Mouse (Mus musculus) forebrain, postnatal 0 days (tissue): Measurements from ENCODE around the gene Sec14l3. TPM values are rescaled to one million over a fixed set of nuclear protein-coding genes. Genes with fewer than 3 reads are reported as not detected.
A peak's percentile ranks its signal among the peaks of the same experiment; 100 is the strongest.

ENCODE experiments used
- ATAC-seq: fragments of 200-750 bp; cut with Nextera tagmentation; 2 replicates; pipeline ENCODE4 v1.8.0; 2017; ENCODE audit warnings: mild to moderate bottlenecking, moderate library complexity
- DNase-seq: peaks from one replicate; pipeline ENCODE4 v3.0.0-alpha.2; 2015
- H3K27ac ChIP-seq: fragments of 300-500 bp; sonication (generic); 2 replicates; pipeline ENCODE4 v1.5.1; 2014; ENCODE audit warnings: low read depth, mild to moderate bottlenecking, antibody characterized with exemption, low read length, moderate library complexity, mixed read lengths
- H3K27me3 ChIP-seq: fragments of 300-500 bp; sonication (generic); 2 replicates; pipeline ENCODE4 v1.6.1; 2014; ENCODE audit warnings: mild to moderate bottlenecking, low read length, mixed read lengths; ENCODE audit not compliant: insufficient read depth
- H3K36me3 ChIP-seq: fragments of 300-500 bp; sonication (generic); 2 replicates; pipeline ENCODE4 v1.6.1; 2014; ENCODE audit warnings: mild to moderate bottlenecking, moderate library complexity; ENCODE audit not compliant: insufficient read depth
- H3K4me1 ChIP-seq: fragments of 300-500 bp; sonication (generic); 2 replicates; pipeline ENCODE4 v1.6.1; 2014; ENCODE audit warnings: antibody characterized with exemption; ENCODE audit not compliant: insufficient read depth
- H3K4me2 ChIP-seq: fragments of 300-500 bp; sonication (generic); 2 replicates; pipeline ENCODE4 v1.6.1; 2014; ENCODE audit warnings: low read depth, mild to moderate bottlenecking, moderate library complexity
- H3K4me3 ChIP-seq: fragments of 300-500 bp; sonication (generic); 2 replicates; pipeline ENCODE4 v1.5.1; 2014; ENCODE audit warnings: low read depth, low read length, mixed read lengths
- H3K9ac ChIP-seq: fragments of 300-500 bp; sonication (generic); 2 replicates; pipeline ENCODE4 v1.6.1; 2014; ENCODE audit warnings: mild to moderate bottlenecking
- H3K9me3 ChIP-seq: fragments of 300-500 bp; sonication (generic); 2 replicates; pipeline ENCODE4 v1.6.1; 2016; ENCODE audit warnings: low read length
- CTCF ChIP-seq: sonication (generic); IDR thresholded peaks from 2 replicates; pipeline ENCODE4 v1.5.1; 2016; ENCODE audit warnings: antibody characterized with exemption, control low read depth, low read depth
- WGBS: fragments of 180-500 bp; shearing (Covaris S2); extraction: QIAGEN DNeasy Blood & Tissue Kit; methylation state at CpG from one replicate; pipeline ENCODE4 v1.1.7; 2014; 5-methylcytosine and 5-hydroxymethylcytosine counted together
- polyA plus RNA-seq: library from polyadenylated mRNA; unstranded; fragments of >200 nt; fragmentation: Nextera tagmentation; extraction: Ambion mirVana; gene quantifications from 2 replicates; pipeline ENCODE4 v1.2.1, GENCODE M21; 2015
- total RNA-seq: library from RNA; depleted of rRNA; stranded (reverse); fragments of >200 nt; gene quantifications from 2 replicates; pipeline ENCODE4 v1.2.3, GENCODE M21; 2014

Gene Sec14l3
- total and polyA plus RNA-seq, 2 experiments from 2014 or later, result 3.8 to 4.7 TPM

GRCm38 (mm10) chr11:4095171-4096053, 30.8 kb downstream of the Sec14l3 start, which contains the start of gene Mtfp1:
Mtfp1 (minus strand) TSS chr11:4095445.
- H3K27ac ChIP-seq, result peak within 1 kb of the TSS; percentile 57
- no peak for TF ChIP-seq CTCF
- no peaks in the 10 kb centered on the region for H3K27me3 ChIP-seq
- peaks cover 14% of the 10 kb centered on the region for H3K4me1 ChIP-seq
- H3K36me3 ChIP-seq, result peaks cover 4% of the 10 kb centered on the region; the same call in 1 of the 2 replicates
- ATAC-seq, result no peak
- WGBS, result 6% methylated on average over 34 of the region's 34 CpGs
- H3K4me3 ChIP-seq, result peak within 1 kb of the TSS; percentile 50
- H3K4me2 ChIP-seq, result peak within 1 kb of the TSS; percentile 66
- DNase-seq, result peak; percentile 62
- peak within 1 kb of the TSS; percentile 51 for H3K9ac ChIP-seq
- no peaks in the 10 kb centered on the region for H3K9me3 ChIP-seq

- H3K9ac ChIP-seq, result peak overlapping the region; percentile 63
- peak; percentile 98 for ATAC-seq
- no peaks in the 10 kb centered on the region for H3K9me3 ChIP-seq
- H3K27ac ChIP-seq, result peak overlapping the region; percentile 85
- H3K4me3 ChIP-seq, result peak overlapping the region; percentile 48
- WGBS, result 3% methylated on average over 45 of the region's 45 CpGs
- peaks cover 14% of the 10 kb centered on the region for H3K4me1 ChIP-seq
- DNase-seq, result peak; percentile 99
- peaks cover 2% of the 10 kb centered on the region; the same call in 1 of the 2 replicates for H3K36me3 ChIP-seq
- no peak for TF ChIP-seq CTCF
- H3K27me3 ChIP-seq, result no peaks in the 10 kb centered on the region
- peak overlapping the region; percentile 66 for H3K4me2 ChIP-seq
These were observed 31.7 kb downstream of the Sec14l3 start for GRCm38 (mm10) chr11:4096054-4096984.

GRCm38 (mm10) chr11:4097091-4097621, 32.5 kb downstream of the Sec14l3 start:
- Histone ChIP-seq H3K9ac (peak overlapping the region; percentile 63), H3K27ac (peak overlapping the region; percentile 85), H3K27me3 (no peaks in the 10 kb centered on the region), H3K4me3 (peak overlapping the region; percentile 48), H3K4me2 (peak overlapping the region; percentile 66), H3K4me1 (peaks cover 14% of the 10 kb centered on the region), H3K36me3 (no peaks in the 10 kb centered on the region), H3K9me3 (no peaks in the 10 kb centered on the region)
- DNase-seq, result no peak
- no peak for TF ChIP-seq CTCF
- 20% methylated on average over 10 of the region's 10 CpGs for WGBS
- ATAC-seq, result peak; percentile 27

- no peaks in the 10 kb centered on the region for H3K27me3 ChIP-seq
- H3K9ac ChIP-seq, result no peak overlapping the region
- ATAC-seq (no peak), DNase-seq (no peak)
- no peaks in the 10 kb centered on the region for H3K9me3 ChIP-seq
- no peak overlapping the region for H3K27ac ChIP-seq
- no peaks in the 10 kb centered on the region for H3K36me3 ChIP-seq
- H3K4me1 ChIP-seq, result peaks cover 14% of the 10 kb centered on the region
- peak; percentile 42 for TF ChIP-seq CTCF
- H3K4me2 ChIP-seq, result no peak overlapping the region
- 64% methylated on average over 8 of the region's 8 CpGs for whole genome bisulfite sequencing
- no peak overlapping the region for H3K4me3 ChIP-seq
These were observed 33.5 kb downstream of the Sec14l3 start for GRCm38 (mm10) chr11:4098120-4098519.

- TF ChIP-seq CTCF, result no peak
- H3K9me3 ChIP-seq, result no peaks in the 10 kb centered on the region
- peaks cover 14% of the 10 kb centered on the region for H3K4me1 ChIP-seq
- WGBS, result 68% methylated on average over 7 of the region's 7 CpGs
- no peak overlapping the region for H3K4me3 ChIP-seq
- H3K4me2 ChIP-seq, result no peak overlapping the region
- DNase-seq (no peak), ATAC-seq (no peak)
- no peaks in the 10 kb centered on the region for H3K27me3 ChIP-seq
- no peak overlapping the region for H3K9ac ChIP-seq
- no peak overlapping the region for H3K27ac ChIP-seq
- 0 out of 2 replicates have a peak, but pooled peaks cover 3% of the 10 kb centered on the region for H3K36me3 ChIP-seq
These were observed 34.2 kb downstream of the Sec14l3 start for GRCm38 (mm10) chr11:4098816-4099215.

- Histone ChIP-seq H3K4me2 (no peak overlapping the region), H3K27ac (no peak overlapping the region), H3K9me3 (no peaks in the 10 kb centered on the region), H3K9ac (no peak overlapping the region), H3K4me3 (no peak overlapping the region), H3K4me1 (peaks cover 9% of the 10 kb centered on the region), H3K27me3 (no peaks in the 10 kb centered on the region), H3K36me3 (0 out of 2 replicates have a peak, but pooled peaks cover 4% of the 10 kb centered on the region)
- TF ChIP-seq CTCF, result no peak
- 60% methylated on average over 3 of the region's 3 CpGs for WGBS
- ATAC-seq (no peak), DNase-seq (no peak)
These were observed 34.8 kb downstream of the Sec14l3 start for GRCm38 (mm10) chr11:4099447-4099846.
